Mouse (Mus musculus) right cerebral cortex, postnatal 25 days (tissue): Measurements from ENCODE around the gene Zfp597.

Experiments used
- DNase-seq: peaks from one replicate; pipeline ENCODE4 v3.0.0; 2022

Zfp597 gene

DNA sequence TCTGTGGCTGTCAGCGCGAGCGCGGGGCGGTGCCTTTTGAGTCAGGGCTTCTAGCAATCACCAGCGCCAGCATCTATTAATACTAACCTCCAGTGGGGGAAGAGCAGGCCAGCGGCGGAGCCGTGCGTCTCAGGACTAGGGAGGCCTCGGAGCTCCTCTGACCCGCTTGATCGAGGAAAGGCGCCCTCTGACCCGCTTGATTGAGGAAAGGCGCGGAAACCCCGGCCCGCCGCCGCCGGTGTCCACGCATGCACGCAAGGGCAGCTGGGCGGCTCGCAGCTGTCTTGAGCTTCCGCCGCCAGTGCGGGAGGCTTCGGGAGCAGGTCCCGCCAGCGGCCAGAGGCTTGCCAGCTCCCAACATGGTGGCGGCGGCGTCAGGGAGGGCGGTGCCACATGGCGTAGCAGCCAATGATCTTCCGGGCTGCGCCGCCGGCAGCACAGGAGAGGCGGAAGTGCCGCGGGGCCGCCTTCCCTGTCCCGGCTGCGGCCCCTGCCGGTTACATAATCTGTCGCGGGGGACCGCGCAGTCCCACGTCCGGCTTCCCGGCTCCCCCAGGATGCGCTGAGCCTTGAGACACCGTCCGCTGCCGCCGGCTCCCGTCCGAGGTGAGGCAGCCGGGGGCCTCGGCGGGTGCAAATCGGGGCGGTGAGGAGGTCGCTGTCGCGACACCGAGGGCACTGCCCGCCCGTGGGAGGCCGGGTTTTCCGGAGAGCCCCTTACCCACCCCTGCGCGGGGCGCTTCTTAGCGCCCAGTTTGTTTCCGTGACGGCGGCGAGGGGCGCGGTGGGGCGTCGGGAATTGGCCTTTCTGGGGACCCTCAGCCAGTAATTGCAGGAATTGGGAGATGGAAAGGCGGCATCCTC is at the start of gene Zfp597, which contains the start of gene Gm20695:
Gene Zfp597 (minus strand): TSS at position 361 of the 864 bp plus-strand sequence.
Gene Gm20695 (plus strand): TSS at position 448 of the 864 bp plus-strand sequence.
- DNase-seq: peak; percentile 96

DNA sequence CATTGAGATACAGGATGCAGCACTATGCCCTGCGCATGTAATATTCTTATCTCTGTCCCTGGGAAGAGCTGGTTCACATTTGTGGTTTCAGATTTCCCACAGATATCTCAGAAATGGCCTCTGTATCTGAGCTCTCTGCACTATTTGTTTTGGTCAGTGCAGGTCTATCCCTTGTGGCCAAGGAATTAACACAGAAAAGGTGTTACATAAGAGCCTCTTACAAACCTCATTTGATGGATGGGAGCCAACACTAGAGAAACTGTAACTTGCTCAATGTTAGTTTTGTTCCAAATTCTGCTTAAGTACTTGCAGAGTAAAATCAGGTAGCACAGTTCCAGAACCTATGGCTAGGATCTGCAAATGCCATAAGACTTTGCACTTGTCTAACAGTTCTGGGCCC is 49.7 kb upstream of the Zfp597 start:
- DNase-seq: no peak

DNA sequence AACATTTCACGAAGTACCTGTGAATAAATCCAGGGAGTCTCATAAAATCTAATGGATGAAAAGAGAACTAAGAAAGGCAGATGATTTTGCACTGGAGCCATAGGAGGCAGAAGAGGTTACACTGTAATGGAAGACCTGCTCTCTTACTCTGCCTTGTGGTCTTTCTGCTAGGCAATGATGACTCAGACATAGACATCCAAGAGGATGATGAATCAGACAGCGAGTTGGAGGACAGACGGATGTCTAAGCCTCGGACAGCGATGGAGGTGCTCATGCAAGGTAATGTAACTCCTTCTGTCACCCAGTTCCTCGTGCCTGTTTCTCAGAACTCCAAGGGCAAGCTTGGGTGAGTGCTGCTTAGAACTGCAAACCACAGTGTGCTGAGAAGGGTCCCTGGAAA is 49.2 kb upstream of the Zfp597 start:
- no peak for DNase-seq

DNA sequence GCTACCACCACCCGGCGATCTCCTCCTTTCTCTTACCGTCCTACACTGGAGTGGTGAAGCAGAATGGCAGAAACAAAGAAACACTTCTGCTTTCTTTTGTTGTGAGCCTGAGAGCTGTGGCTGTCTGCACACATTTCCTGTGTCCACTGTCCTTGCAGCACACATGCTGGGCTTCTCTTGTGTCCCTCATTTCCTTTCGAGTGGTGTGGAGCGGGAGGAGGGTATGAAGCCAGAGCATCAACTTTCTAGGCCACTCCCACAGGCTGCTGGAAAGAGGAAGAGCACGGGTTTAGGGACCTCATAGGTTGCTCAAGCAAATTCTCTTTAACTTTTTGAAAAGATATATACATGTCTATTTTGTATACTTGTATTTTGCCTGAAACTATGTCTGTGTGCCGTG is 44.8 kb upstream of the Zfp597 start:
- DNase-seq: no peak

DNA sequence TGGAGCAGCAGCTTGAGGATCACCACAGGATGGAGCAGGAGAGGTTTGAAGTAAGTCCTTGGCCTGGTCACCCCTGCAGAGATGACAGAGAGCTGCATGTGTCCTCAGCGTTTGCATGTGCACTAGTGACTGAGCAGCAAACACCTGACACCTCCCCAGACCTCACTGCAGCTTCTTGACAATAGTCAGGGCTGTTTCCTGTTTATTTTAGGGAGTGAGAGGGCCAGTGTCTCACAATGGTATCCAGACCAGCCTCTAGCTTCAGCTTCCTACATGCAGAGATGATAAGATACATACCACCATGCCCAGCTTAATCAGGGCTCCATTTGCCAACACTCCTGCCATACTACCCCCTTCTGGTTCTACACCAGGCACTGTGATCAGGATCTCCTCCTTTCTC is 44.2 kb upstream of the Zfp597 start:
- no peak for DNase-seq

DNA sequence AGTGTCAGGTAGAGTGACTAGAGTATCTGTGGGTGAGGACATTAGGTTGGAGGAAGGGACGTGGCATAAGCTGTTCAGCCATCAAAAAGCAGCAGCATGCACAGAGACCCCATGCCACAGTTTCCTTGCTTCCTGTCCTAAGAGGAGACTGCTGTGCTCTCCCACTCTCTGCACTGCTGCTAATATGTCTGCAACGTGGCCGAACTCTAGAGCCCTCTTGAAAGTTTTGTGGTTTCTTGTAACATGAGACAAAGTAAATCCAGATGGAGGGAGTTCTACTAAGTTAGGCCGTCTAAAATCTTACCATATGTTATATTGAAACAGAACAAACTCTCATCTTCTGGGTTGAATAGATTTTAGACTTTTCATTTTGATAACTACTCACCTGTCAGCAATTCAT is 39.6 kb upstream of the Zfp597 start:
- no peak for DNase-seq

DNA sequence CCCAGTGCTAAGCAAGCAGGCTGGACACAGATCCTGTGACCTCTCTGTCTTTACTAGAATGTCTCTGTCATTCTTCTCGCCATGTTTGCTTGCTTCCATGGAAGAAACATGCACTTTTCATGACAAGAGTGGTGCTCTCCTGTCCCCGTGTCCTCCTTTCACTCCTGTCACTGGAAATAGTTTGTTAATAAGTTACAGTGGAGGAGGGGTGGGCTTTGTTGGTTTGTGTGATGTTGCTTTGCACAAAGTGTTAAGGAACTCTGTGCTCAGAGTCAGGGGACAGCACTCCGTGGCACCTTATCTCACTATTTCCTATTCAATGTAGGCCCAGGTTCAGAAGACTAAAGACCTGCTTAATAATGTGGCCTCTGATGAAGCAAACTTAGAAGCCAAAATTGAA is 39.2 kb upstream of the Zfp597 start:
- DNase-seq: no peak

DNA sequence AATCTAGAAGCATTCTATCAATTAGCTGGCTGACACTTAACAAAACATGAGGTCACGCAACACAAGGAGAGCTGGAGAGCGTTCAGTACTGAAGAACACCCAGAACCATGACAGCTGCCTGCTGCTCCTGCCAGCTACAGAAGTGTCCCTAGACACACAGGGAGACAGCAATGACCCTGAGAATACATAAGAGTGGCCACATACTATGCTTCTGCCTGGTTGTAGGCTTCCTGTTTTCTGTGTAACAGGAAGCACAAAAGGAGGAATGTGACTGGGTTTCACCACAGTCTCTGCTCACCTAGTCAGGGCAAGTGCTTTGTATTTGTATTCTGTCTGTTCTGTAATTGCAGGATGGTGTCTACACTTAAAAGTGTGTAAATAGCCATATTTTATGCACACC is 36.4 kb upstream of the Zfp597 start:
- no peak for DNase-seq

DNA sequence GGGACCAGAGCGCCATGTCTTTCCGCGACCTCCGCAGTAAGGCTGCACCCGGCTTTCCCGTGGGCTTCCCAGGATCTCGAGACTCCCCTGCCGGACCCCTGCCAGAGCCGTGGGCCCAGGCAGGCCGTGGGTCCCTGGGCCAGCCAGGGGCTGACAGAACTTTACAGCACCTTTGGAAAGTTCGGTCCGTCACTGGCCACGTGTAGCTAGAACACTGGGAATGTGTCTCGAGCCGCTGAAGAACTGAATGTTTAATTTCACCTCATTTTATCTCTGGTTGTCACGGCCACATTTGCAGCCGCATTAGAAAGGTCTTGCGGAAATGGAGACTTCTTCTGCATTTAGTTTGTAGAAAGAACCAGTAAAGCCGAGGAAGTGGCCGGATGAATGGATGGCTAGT is 24.8 kb upstream of the Zfp597 start:
- DNase-seq: no peak

DNA sequence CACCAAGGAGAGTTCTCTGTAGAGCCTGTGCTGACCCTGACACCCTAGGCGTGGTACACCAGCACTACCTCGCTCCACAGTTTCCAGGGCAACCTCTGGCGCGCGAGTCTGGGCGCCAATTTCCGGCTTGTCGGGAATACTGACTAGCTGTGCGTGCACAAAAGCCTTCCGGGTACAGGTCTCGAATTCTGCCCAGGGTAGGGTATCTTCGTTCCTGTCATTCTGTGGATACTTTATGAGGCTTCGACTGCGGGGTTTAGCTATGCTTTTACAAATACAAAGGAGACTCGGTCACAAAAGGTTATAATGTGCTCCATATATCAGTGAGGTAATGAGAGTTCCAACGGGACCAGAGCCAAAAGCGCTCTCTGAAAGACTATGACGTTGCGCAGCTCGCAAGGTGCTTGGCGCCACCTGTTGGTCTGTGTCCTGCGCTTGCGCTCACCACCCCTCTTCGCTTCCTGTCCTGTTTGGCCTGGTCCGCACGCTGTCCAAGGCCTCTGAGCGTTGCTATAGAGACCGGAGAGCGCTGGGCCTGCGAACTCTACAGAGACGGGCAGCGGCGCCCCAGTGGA is 24.3 kb upstream of the Zfp597 start, which contains the start of the genes 1700037C18Rik and Cluap1:
Gene 1700037C18Rik (minus strand): TSS at position 153 of the 575 bp plus-strand sequence.
Gene Cluap1 (plus strand): TSS at position 265 of the 575 bp plus-strand sequence.
- peak; percentile 92 for DNase-seq

DNA sequence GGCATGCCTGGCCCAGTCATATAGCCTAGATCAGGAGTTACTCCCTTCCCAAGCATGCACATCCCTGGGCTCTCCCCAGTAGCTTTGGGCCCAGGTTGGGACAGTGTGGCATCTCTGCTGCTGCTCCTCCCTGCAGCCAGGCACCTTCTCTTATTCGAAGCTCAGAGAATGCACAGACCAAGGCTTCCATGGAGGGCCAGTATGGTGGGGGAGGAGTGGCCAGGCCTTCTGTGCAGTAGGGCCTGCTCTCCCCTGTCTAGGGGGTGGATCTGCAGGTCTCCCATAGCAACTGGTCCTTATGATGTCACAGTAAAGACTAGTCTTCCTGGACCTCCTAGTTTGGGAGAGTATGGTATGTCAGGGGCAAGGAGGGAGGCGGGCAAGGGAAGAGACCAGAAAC is 23.1 kb upstream of the Zfp597 start:
- DNase-seq: no peak

DNA sequence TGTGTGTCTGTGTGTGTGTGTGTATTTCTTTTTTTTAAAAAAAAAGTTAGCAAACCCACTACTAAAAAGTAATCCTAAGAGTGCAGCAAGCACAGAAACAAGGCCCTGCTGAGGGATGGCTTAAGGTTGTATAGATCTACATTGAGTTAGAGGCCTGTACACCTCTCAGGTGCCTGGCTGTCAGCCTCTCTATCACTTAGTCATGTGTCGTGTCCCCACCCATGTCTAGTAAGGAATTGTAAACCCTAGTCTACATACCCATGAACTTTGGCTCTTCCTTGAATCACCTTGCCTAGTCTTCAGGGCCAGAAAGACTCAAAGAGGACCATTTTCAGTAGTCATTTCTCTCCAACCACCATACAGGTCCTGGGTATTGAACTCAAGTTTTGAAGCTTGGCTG is 12.2 kb upstream of the Zfp597 start:
- no peak for DNase-seq

DNA sequence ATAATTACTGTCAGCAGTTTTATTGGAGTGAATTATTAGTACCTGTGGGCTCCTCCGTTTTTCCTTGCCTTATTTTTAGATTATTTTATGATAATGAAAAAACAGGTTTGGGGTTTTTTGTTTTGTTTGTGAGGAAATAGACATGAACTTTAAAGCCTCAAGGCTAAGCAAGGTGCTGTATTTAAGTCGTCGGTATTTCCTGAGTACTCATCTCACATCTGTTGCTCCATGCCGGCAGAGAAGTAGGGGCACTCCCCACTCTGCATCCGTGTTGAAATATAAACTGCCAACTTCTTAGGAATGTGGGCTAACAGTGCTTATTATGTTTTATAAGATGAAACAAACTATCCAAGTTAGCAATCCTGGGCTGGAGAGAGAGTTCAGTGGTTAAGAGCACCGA is 11.7 kb upstream of the Zfp597 start:
- no peak for DNase-seq

DNA sequence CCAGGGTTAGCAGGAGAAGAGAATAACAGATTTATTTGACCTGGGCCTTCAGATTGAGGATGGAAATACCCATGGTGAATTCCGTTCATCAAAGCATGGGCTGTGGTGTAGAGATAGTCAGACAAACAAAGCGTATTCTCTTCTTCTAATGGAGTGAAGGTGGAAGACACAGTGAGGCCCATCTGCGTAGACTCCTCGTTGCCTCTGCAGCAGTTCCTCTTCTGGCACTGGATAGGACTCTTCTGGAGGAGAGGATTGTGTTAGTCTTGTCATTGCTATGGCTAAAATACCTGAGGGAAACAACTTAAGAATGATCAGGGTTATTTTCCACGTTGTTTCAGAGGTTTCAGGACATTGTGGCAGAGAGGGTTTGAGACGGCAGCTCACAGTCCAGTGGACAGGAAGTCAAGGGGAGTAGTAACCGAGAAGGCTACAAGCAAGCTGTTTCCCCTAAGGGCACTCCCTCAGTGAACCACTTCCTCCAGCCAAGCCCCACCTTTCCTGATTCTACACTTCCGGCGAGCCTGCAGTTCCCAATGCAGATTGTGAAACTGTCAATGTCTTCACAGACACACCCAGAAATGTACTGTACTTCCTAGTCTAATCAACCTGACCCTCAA is 10.9 kb upstream of the Zfp597 start:
- no peak for DNase-seq

DNA sequence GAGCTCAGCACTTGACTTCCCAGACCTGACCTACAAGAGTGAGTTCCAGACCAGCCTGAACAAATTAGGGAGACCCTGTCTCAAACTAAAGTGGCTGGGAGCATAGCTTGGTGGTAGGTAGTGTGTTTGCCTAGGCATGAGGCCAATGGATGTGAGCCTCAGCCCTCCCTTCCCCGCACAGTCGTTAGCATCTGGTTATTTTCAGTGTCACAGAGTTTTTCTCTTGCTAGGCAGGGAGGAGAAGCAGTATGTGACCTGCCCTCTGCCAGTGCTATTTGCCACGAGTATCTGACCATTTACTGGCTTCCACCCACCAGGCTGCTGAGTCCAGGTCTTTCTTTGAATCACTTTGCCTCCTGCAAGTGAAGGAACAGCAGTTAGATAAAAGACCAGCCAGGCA is 9.4 kb upstream of the Zfp597 start:
- DNase-seq: no peak

DNA sequence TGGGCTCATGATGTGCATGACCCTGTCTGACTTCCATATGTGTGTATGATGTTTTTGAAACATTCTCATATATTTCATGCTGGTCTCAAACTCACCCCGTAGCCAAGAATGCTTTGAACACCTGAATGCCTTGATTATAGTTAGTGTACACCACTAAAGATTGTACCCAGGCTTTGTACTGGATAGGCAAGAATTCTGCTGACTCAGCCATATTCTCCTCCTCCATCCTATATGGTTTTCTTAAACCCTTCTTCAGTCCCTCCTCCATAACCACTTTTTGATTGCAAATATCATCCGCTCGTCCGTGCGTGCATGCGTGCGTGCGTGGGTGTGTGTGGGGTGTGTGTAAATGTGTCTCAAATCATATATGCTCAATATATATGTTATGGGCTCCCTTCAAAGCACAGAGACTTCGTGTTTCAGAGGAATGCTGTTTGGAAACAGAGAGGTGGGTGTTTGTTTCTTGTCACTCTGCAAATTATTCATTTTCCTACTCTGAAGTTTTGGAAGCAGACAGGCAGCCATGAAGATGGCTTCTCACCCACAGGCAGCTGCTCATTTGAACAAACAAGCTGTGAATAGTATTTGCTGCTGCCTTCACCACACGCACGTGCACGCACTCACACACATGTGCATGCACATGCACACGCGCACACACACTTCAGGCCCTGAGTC is 7.4 kb upstream of the Zfp597 start:
- peak; percentile 28 for DNase-seq

DNA sequence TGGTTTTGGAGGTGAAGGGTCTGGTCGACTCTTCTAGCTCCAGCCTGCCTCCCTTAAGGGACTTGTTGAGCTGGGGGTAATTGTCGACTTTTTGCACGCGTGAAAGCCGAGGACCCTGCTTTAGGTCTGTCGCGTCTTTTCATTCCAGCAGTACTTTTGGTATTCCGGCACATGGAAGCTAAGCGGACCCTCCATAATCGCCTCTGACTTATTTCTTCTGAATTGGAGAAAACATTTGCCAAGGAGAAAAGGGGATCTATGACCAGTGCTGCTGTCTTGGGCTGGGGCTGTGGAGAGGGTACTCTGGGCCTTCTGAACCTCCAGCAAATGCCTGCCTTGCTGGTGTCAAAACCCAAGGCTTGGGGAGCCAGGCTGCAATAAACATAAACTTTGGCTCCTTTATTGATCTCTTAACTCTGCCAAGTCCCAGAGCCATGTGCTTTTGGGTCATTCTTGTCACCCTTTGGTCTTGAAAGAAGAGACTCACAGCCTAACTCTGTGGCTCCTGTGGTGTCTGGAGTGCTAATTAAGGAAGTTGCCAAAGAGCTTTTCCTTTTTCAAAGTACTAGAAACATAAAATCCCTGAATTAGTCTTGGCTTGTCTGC is 807 bp upstream of the Zfp597 start:
- DNase-seq: no peak

DNA sequence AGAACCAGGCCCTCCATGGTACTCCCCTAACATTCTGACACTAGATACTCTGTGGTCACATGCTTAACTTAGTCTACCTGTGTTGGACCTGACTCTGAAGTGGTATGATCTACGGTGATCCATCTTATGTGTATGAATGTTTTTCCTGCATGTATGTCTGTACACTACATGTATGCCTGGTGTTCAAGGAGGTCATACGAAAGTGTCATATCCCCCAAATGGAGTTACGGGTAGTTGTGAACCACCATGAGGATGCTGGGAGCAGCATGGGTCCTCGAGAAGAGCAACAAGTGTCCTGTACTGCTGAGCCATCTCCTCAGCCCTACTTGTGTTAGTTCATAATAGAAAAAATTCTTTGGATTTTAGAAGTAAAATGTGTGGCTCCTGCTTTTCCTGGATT is 8.0 kb downstream of the Zfp597 start:
- no peak for DNase-seq

DNA sequence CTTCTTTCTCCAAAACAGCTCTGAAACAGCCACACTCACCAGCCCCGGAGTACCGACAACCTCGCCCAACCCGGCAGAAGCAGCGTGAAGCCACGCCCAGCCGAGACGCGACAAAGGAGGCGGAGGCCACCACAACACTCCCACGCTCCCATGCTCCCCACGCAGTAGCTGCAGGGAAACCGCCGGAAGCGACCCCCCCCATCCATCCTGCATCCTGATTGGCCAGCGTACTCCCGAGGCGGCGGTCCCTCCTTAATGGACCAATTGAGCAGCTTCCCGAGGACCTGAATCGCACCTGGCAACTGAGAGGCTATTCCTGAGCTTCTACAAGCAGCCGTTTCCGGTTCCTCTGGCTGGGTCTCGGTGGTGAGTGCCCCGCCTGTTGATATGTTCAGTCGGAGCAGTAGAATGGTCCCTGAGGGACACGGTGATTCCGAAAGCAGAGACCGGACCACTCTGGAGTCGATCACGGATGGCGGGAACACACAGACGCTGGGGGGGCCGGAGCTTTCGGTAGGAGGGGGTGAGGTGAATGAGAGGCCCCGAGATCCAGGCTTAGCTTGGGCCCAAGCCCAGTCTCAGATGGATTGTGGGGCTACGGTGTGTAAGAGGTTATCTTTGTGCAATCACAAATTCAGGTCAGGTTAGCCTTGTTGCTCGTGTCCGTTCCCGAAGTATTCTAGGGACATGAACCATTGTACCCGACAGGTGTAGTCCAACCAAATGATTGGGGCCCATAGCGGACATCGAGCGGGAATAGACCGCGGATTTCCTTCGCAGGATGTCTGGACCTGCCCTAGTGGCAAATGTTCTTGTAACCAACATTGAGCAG is 11.9 kb downstream of the Zfp597 start, which contains the start of gene Naa60:
Gene Naa60 (plus strand): TSS at position 160 of the 832 bp plus-strand sequence.
- peak; percentile 88 for DNase-seq

DNA sequence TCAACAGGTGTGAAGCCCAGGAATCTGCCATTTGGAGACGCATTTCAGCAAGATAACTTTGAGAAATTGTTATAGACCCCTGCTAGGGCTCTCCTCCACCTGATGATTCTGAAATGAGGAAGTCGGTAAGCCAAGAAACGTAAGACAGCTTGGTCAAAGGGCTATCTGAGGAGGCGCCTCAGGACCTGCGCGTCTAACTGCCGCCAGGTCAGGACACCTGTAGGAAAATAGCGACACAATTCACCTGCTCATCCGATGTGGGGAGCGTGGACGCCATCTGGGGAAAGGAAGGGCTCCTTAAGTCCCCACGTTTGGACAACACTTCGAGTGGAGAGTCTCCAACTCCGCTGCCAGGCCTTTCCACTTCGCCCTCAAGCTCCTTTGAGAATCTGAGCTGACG is 12.5 kb downstream of the Zfp597 start:
- DNase-seq: no peak

DNA sequence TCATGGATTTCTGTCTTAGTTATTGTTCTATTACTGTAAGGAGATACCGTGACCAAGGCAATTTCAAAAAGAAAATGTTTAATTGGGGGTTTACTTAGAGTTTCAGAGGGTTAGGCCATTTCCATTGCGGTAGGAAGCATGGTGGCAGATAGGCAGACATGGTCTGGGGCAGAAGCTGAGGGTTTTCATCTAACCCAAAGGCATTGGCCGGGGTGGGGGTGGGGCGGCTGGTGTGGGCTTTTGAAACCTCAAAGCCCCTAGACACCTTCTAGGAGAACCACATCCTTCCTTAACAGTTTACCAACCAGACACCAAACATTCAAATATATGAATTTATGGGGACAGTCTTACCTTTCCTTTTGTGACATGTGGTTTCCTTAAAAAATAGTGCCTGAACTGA is 25.1 kb downstream of the Zfp597 start:
- DNase-seq: no peak

DNA sequence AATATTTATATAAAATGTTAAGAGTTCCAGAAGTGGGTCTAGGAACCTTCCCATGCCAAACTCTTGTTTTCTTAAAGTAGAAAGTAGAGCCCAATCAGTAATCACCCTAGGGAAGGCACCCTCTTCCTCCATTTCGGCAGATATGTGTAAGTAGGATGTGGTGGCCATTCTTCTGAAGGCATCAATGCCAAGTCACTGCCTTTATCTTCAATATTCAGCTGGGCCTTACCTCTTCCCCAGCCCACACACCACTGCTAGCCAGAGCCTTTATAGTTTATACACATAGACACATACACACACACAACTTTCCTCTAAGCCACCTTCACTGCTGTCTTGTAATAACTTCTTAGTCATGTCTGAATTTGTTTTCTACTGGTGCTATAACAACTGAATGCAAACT is 28.6 kb downstream of the Zfp597 start:
- DNase-seq: no peak
